Mouse (Mus musculus) forebrain, postnatal 0 days (tissue): ENCODE results near the gene Ankrd40. TPM values are rescaled to one million over a fixed set of nuclear protein-coding genes. Genes with fewer than 3 reads are reported as not detected.

Experiments used
- ATAC-seq: fragments of 200-750 bp; cut with Nextera tagmentation; 2 replicates; pipeline ENCODE4 v1.8.0; 2017; ENCODE audit warnings: mild to moderate bottlenecking, moderate library complexity
- DNase-seq: peaks from one replicate; pipeline ENCODE4 v3.0.0-alpha.2; 2015
- H3K27ac ChIP-seq: fragments of 300-500 bp; sonication (generic); 2 replicates; pipeline ENCODE4 v1.5.1; 2014; ENCODE audit warnings: low read depth, mild to moderate bottlenecking, antibody characterized with exemption, low read length, moderate library complexity, mixed read lengths
- H3K27me3 ChIP-seq: fragments of 300-500 bp; sonication (generic); 2 replicates; pipeline ENCODE4 v1.6.1; 2014; ENCODE audit warnings: mild to moderate bottlenecking, low read length, mixed read lengths; ENCODE audit not compliant: insufficient read depth
- H3K36me3 ChIP-seq: fragments of 300-500 bp; sonication (generic); 2 replicates; pipeline ENCODE4 v1.6.1; 2014; ENCODE audit warnings: mild to moderate bottlenecking, moderate library complexity; ENCODE audit not compliant: insufficient read depth
- H3K4me1 ChIP-seq: fragments of 300-500 bp; sonication (generic); 2 replicates; pipeline ENCODE4 v1.6.1; 2014; ENCODE audit warnings: antibody characterized with exemption; ENCODE audit not compliant: insufficient read depth
- H3K4me2 ChIP-seq: fragments of 300-500 bp; sonication (generic); 2 replicates; pipeline ENCODE4 v1.6.1; 2014; ENCODE audit warnings: low read depth, mild to moderate bottlenecking, moderate library complexity
- H3K4me3 ChIP-seq: fragments of 300-500 bp; sonication (generic); 2 replicates; pipeline ENCODE4 v1.5.1; 2014; ENCODE audit warnings: low read depth, low read length, mixed read lengths
- H3K9ac ChIP-seq: fragments of 300-500 bp; sonication (generic); 2 replicates; pipeline ENCODE4 v1.6.1; 2014; ENCODE audit warnings: mild to moderate bottlenecking
- H3K9me3 ChIP-seq: fragments of 300-500 bp; sonication (generic); 2 replicates; pipeline ENCODE4 v1.6.1; 2016; ENCODE audit warnings: low read length
- CTCF ChIP-seq: sonication (generic); IDR thresholded peaks from 2 replicates; pipeline ENCODE4 v1.5.1; 2016; ENCODE audit warnings: antibody characterized with exemption, control low read depth, low read depth
- WGBS: fragments of 180-500 bp; shearing (Covaris S2); extraction: QIAGEN DNeasy Blood & Tissue Kit; methylation state at CpG from one replicate; pipeline ENCODE4 v1.1.7; 2014; 5-methylcytosine and 5-hydroxymethylcytosine counted together
- polyA plus RNA-seq: library from polyadenylated mRNA; unstranded; fragments of >200 nt; fragmentation: Nextera tagmentation; extraction: Ambion mirVana; gene quantifications from 2 replicates; pipeline ENCODE4 v1.2.1, GENCODE M21; 2015
- total RNA-seq: library from RNA; depleted of rRNA; stranded (reverse); fragments of >200 nt; gene quantifications from 2 replicates; pipeline ENCODE4 v1.2.3, GENCODE M21; 2014; rRNA removed

The Ankrd40 gene
- total and polyA plus RNA-seq, 2 experiments from 2014 or later, result 15.0 to 51.8 TPM

DNA sequence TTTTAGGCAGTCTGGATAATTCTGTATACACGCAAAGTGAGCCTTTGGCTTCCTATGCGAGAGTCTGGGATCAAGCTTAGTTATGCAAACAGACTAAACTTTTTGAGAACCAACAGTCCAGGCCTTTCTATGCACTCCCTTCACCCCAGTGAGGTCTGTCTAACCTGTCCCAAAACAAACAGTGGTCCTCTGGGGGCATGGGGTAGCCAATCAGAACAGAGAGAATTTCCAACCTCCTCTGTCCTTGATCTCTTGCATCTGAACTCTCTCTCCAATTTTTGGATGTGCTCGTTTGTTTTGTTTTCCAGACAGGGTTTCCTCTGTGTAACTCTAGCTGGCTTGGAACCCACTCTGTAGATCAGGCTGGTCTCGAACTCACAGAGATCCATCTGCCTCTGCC is 61.2 kb downstream of the Ankrd40 start:
- DNase-seq, result no peak

DNA sequence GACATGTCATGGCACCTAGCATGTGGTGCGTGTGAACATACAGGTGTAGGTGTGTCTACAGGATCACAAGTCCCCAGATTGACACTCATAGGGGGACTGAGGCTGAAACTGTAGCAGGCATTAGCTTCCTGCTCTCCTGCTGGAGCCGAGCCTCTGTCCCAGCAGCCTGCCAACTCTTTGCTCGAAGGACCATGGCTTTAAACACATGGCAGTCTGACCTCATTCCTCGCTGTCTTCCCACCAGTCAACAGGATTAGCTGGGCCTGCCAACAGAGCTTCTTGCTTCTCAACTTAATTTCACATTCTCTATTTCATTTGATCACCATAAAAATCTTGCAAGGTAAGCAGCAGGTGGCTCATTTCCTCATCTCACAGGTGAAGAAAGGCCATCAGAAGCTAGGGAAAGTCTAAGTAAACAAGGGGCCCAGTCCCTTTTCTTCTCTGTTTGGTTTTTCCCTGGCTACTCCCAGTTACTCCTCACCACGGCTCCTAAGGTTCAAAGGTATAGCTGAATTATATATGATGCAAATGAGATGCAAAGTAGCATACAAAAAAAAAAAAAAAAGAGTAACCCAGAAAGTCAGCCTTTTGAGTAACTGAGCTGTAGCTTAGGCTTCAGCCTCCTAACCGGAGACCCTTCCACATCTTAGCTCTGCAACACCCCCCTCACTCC is 62.1 kb downstream of the Ankrd40 start:
- WGBS, result 62% methylated on average over 6 of the region's 6 CpGs
- no peak overlapping the region for H3K9ac ChIP-seq
- H3K27me3 ChIP-seq, result no peaks in the 10 kb centered on the region
- H3K4me2 ChIP-seq, result no peak overlapping the region
- ATAC-seq, result no peak
- no peaks in the 10 kb centered on the region for H3K9me3 ChIP-seq
- DNase-seq, result no peak
- H3K4me1 ChIP-seq, result no peaks in the 10 kb centered on the region
- H3K36me3 ChIP-seq, result no peaks in the 10 kb centered on the region
- H3K27ac ChIP-seq, result no peak overlapping the region
- H3K4me3 ChIP-seq, result no peak overlapping the region
- no peak for TF ChIP-seq CTCF

More for the DNA sequence above, 61.2 kb downstream of the Ankrd40 start:
- Histone ChIP-seq H3K4me2 (no peak overlapping the region), H3K36me3 (no peaks in the 10 kb centered on the region), H3K4me1 (no peaks in the 10 kb centered on the region), H3K9me3 (no peaks in the 10 kb centered on the region), H3K27ac (no peak overlapping the region), H3K4me3 (no peak overlapping the region), H3K27me3 (no peaks in the 10 kb centered on the region), H3K9ac (no peak overlapping the region)
- 75% methylated on average over 4 of the region's 4 CpGs for WGBS
- TF ChIP-seq CTCF, result no peak
- ATAC-seq, result no peak

DNA sequence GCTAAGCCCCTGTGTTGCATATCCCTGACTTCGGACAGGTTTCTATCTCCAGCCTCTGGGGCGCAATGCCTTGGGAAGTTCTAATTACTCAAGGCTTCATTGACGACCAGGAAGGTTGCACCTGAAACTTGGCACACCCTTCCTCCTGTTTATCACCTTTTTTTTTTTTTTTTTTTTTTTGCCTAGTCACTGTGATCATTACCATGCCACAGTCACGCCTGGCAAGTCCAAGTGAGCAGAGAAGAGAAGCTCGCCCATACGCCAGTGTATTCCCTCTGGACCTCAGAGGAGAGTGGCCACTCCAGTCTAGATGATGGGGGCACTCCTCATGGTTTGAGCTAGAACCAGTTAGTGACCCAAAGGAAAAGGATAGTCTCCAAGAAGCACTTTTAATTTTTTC is 63.0 kb downstream of the Ankrd40 start:
- no peaks in the 10 kb centered on the region for H3K36me3 ChIP-seq
- ATAC-seq (no peak), DNase-seq (no peak)
- H3K4me3 ChIP-seq, result no peak overlapping the region
- H3K27me3 ChIP-seq, result no peaks in the 10 kb centered on the region
- no peak overlapping the region for H3K4me2 ChIP-seq
- no peaks in the 10 kb centered on the region for H3K9me3 ChIP-seq
- WGBS, result 89% methylated on average over 6 of the region's 6 CpGs
- H3K27ac ChIP-seq, result no peak overlapping the region
- no peak overlapping the region for H3K9ac ChIP-seq
- no peaks in the 10 kb centered on the region for H3K4me1 ChIP-seq
- TF ChIP-seq CTCF, result no peak

Other genes starting within 250 kb of the Ankrd40 start
- 12.5 and 17.3 TPM in 2 replicates for gene Tob1, start 116.5 kb upstream of the Ankrd40 start, total RNA-seq
- gene Tob1, start 116.5 kb upstream of the Ankrd40 start, polyA plus RNA-seq, result 27.9 and 31.6 TPM in 2 replicates
- gene Wfikkn2, start 82.0 kb upstream of the Ankrd40 start, total RNA-seq, result 5.9 and 6.4 TPM in 2 replicates
- gene Wfikkn2, start 82.0 kb upstream of the Ankrd40 start, polyA plus RNA-seq, result 6.5 and 10.0 TPM in 2 replicates
- 0.92 TPM in 1 of 2 replicates, not detected in the other for gene Gm21885, start 46.1 kb upstream of the Ankrd40 start, total RNA-seq
- gene Gm21885, start 46.1 kb upstream of the Ankrd40 start, polyA plus RNA-seq, result 0.19 TPM in 1 of 2 replicates, not detected in the other
- gene Luc7l3, start 6.0 kb upstream of the Ankrd40 start, total RNA-seq, result 88.8 and 108 TPM in 2 replicates
- 76.8 and 87.2 TPM in 2 replicates for gene Luc7l3, start 6.0 kb upstream of the Ankrd40 start, polyA plus RNA-seq
- gene Abcc3, start 65.0 kb downstream of the Ankrd40 start, total RNA-seq, result 1.1 and 1.6 TPM in 2 replicates
- gene Abcc3, start 65.0 kb downstream of the Ankrd40 start, polyA plus RNA-seq, result 0.97 and 0.98 TPM in 2 replicates
- 47.1 and 62.9 TPM in 2 replicates for gene Cacna1g, start 146.2 kb downstream of the Ankrd40 start, total RNA-seq
- gene Cacna1g, start 146.2 kb downstream of the Ankrd40 start, polyA plus RNA-seq, result 5.3 and 5.8 TPM in 2 replicates
- gene Spata20, start 158.2 kb downstream of the Ankrd40 start, total RNA-seq, result 0.92 and 3.1 TPM in 2 replicates
- gene Spata20, start 158.2 kb downstream of the Ankrd40 start, polyA plus RNA-seq, result 0.99 and 2.3 TPM in 2 replicates
- gene Epn3, start 172.0 kb downstream of the Ankrd40 start, total RNA-seq, result 2.0 and 2.5 TPM in 2 replicates
- gene Epn3, start 172.0 kb downstream of the Ankrd40 start, polyA plus RNA-seq, result 0.96 and 1.4 TPM in 2 replicates
- gene Mycbpap, start 193.7 kb downstream of the Ankrd40 start, total RNA-seq, result 0.77 and 2.1 TPM in 2 replicates
- 1.5 and 1.7 TPM in 2 replicates for gene Mycbpap, start 193.7 kb downstream of the Ankrd40 start, polyA plus RNA-seq
- gene Rsad1, start 221.3 kb downstream of the Ankrd40 start, total RNA-seq, result 12.2 and 12.6 TPM in 2 replicates
- gene Rsad1, start 221.3 kb downstream of the Ankrd40 start, polyA plus RNA-seq, result 7.7 and 8.8 TPM in 2 replicates
- not detected in 2 replicates for gene Chad, start 237.0 kb downstream of the Ankrd40 start, total RNA-seq
- gene Chad, start 237.0 kb downstream of the Ankrd40 start, polyA plus RNA-seq, result 0.30 and 0.44 TPM in 2 replicates